ENCODE assay signal across 13 mouse cellular contexts in genomic region chr13:44329701-44330100, GRCm38 (mm10).
DNase-seq lines count a peak whose midpoint lies in the region; ATAC-seq lines count a peak whose summit lies in the region.
"Had no signal": no experiment of that assay in that cellular context is flagged by ENCODE, and none has a peak within 500 bp of the region (broad histone marks: within the 10 kb centered on the region; RNA-seq: fewer than 3 reads in every experiment).

No protein-coding gene starts in this region.

- ATAC-seq in megakaryocyte-erythroid progenitor cell, adult 5-6 weeks (replicated peaks; ENCODE audit: low FRiP score, low TSS enrichment, poor library complexity, severe bottlenecking), result no peak
- ATAC-seq: inflammation-experienced regulatory T-cells, adult 6 months had no signal

- H3K4me1 ChIP-seq in brown adipose tissue, adult 24 weeks (ENCODE audit: control insufficient read depth, insufficient read depth, insufficient read length, low read length), result peaks cover 11% of the 10 kb centered on the region; the same call in 1 of the 2 replicates

- H3K4me3 ChIP-seq in brown adipose tissue, adult 24 weeks (ENCODE audit: insufficient read depth, low read depth, low read length), result no peak overlapping the region

- peak; percentile 29 for DNase-seq in gastrocnemius, adult 18-20 months (ENCODE audit: low spot score)
- no peak for DNase-seq in gastrocnemius, postnatal 10 days
- peak; percentile 27 for DNase-seq in gastrocnemius, postnatal 25 days
- peak; percentile 40 for DNase-seq in kidney, adult 9 months
- no peak for DNase-seq in ovary, postnatal 14 days (ENCODE audit: low spot score)
- DNase-seq in urinary bladder, postnatal 10 days (ENCODE audit: low spot score), result no peak
- DNase-seq: cerebellum, adult 8-10 months; right cerebral cortex, postnatal 25 days; thymus, postnatal 36 days had no signal

- H3K27ac ChIP-seq in brown adipose tissue, adult 24 weeks (replicated peaks; ENCODE audit: low read depth, low read length), result peak overlapping the region; percentile 46
- H3K27ac ChIP-seq: macrophage had no signal

Comparison
In these comparisons a context has a peak if more than half of its experiments do, and no peak if none do; other contexts are left out.
1. DNase-seq: peak in gastrocnemius, adult 18-20 months (single experiment), gastrocnemius, postnatal 25 days (single experiment) and kidney, adult 9 months (single experiment); none in gastrocnemius, postnatal 10 days (single experiment), ovary, postnatal 14 days (single experiment) and urinary bladder, postnatal 10 days (single experiment).